Mouse (Mus musculus): Measurements from ENCODE around the gene Cplx1. TPM values are rescaled to one million over a fixed set of nuclear protein-coding genes. Genes with fewer than 3 reads are reported as not detected.
"Not testable (repeated sequence)": the region's sequence is repeated elsewhere in the genome, so short reads cannot be mapped to it uniquely, and the experiment has no call there.

The Cplx1 gene
- polyA plus RNA-seq, 1 experiment, result not detected

DNA sequence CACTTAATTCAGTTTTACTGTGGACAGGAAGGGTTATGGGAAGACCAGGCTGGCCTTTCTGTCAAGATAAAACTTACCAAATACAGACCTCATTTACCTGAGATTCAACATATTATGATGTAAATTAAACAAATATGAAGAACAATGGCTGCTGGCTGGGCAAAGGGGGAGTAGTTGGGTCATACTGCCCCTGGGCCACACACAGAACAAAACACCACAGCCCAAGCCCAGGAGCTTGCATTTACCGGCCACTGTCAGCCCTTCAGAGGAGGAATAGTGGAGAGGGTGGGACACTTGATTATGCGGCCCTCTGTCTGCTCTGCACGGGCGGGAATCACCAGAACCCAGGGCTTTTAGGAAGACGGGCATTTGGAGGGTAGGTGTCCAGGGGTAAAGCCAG, 30.9 kb downstream of the Cplx1 start:
- TF ChIP-seq POLR2A (IDR thresholded peaks at IDR 0.05; ENCODE audit: borderline replicate concordance, low read depth, low read length) (no peak), CTCF (IDR thresholded peaks at IDR 0.05; ENCODE audit: low read depth, low read length) (no peak)
- Histone ChIP-seq H3K4me1 (ENCODE audit: control insufficient read depth, insufficient read depth, low read length) (no peaks in the 10 kb centered on the region), H3K27ac (ENCODE audit: insufficient read depth, low read depth, low read length) (no peak overlapping the region), H3K4me3 (ENCODE audit: insufficient read depth, low read length) (no peak overlapping the region)

DNA sequence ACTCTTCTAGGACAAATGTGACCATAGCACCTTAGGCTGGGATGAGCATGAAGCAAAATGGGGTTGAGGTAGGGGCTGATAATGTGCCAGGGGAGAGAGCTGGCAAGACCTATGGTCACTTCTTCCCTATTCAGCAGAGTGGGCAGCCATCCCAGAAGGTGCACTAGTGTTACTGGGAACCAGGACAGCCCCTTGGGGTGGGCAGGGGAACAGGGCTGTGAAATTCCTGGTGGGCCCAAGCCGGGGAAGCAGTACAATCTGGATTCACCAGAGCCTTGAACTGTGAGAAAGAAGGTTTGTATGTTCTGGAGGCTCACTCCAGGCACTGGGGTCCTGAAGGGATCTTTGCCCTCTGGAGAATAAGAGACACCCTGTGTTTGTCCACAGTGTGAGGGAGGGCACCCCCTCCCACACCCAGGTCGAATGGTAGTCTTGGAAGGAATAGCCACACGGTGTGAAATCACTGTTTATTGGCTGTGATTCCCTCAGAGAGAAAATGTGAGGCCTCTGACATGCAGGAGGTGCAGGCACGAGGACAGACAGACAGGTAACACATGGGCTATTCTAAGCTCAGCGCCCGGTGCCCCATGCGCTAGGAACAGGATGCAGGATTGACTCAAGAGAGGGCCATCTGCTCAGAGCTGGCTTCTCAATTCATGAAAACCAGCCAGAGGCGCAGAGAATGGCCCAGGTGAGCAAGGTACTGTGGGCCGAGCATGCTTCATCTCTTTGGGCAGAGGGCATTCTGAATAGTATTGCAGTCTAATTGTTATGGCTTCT, 31.5 kb downstream of the Cplx1 start:
- Histone ChIP-seq H3K27ac (ENCODE audit: insufficient read depth, low read depth, low read length) (no peak overlapping the region), H3K4me3 (ENCODE audit: insufficient read depth, low read length) (no peak overlapping the region), H3K4me1 (ENCODE audit: control insufficient read depth, insufficient read depth, low read length) (no peaks in the 10 kb centered on the region)
- TF ChIP-seq POLR2A (IDR thresholded peaks at IDR 0.05; ENCODE audit: borderline replicate concordance, low read depth, low read length) (no peak), CTCF (IDR thresholded peaks at IDR 0.05; ENCODE audit: low read depth, low read length) (no peak)

DNA sequence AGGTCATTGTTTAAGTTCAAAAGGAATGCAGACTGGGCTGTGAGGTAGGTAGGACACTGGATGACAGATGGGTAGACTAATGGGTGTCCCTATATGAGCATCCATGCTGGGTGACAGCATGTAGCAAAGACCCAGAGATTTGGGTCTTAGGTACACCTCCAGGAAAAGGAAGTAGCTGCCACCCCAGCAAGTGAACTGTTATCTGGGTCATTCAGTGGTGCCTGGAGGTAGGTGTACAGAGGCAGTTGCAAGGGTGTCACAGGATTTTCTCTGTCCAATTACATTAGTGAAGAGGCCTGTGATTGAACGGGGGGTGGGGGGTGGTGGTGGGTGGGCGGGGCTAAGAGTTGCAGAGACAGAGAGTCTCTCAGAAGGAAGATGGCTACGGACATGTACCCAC, 33.2 kb downstream of the Cplx1 start:
- TF ChIP-seq CTCF (IDR thresholded peaks at IDR 0.05; ENCODE audit: low read depth, low read length) (no peak), POLR2A (IDR thresholded peaks at IDR 0.05; ENCODE audit: borderline replicate concordance, low read depth, low read length) (no peak)
- Histone ChIP-seq H3K4me1 (ENCODE audit: control insufficient read depth, insufficient read depth, low read length) (no peaks in the 10 kb centered on the region), H3K27ac (ENCODE audit: insufficient read depth, low read depth, low read length) (no peak overlapping the region), H3K4me3 (ENCODE audit: insufficient read depth, low read length) (no peak overlapping the region)

DNA sequence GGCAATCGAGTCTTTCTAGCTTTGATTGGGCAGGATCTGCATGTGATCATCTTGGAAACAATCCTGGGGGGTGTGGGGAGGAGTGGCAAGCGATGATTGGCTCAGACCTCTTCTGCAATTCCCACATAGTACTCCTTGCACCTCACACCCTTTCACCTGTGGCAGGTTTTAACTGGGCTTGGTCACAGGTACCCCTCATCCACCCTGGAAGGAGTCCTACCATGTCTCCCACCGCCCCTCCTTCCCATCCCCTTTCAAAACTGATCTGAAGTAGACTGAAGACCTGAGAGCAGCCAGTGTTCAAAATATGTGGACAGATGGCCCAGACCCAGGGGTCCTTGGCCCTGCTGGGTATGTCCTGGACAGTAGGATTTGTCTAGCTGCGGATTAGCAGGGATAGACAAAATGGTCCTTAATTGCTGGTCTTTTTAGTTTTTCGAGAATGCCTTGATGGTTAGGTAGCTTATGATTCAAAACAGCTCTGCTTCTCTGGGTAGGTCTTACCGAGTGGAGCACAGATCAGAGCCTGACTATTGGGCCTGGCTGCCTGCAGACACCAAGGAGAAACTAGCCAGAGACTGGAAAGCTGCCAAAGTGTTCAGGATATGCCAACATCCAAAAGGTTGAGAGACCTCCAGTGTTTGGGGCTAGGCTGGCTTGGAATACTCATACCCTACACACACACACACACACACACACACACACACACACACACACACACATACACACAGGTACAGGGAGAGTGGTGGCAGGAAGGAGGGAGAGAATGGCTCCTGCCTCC, 34.1 kb downstream of the Cplx1 start:
- Histone ChIP-seq H3K4me3 (ENCODE audit: insufficient read depth, low read length) (no peak overlapping the region), H3K4me1 (ENCODE audit: control insufficient read depth, insufficient read depth, low read length) (no peaks in the 10 kb centered on the region), H3K27ac (ENCODE audit: insufficient read depth, low read depth, low read length) (no peak overlapping the region)
- TF ChIP-seq CTCF (IDR thresholded peaks at IDR 0.05; ENCODE audit: low read depth, low read length) (no peak), POLR2A (IDR thresholded peaks at IDR 0.05; ENCODE audit: borderline replicate concordance, low read depth, low read length) (no peak)

DNA sequence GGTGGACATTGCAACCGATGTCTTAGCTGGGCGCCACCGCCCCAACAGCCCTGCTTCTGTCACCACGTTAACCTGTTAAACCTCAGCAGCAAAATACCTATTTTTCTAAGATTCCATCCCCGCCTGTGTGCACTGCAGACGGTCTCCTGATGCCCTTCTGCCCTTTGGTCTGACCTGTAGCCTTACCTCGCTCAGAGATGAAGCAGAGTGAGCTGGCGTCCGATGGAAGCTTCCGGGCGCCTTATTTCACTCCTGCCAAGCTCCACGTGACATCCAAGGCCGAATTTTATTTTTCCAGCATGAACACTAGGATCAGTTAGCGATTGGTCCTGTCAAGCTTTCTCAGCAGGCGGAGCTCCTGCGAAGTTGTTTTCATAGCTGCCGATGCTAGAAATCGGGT, 47.5 kb downstream of the Cplx1 start:
- Histone ChIP-seq H3K27ac (ENCODE audit: insufficient read depth, low read depth, low read length) (no peak overlapping the region), H3K4me3 (ENCODE audit: insufficient read depth, low read length) (no peak overlapping the region), H3K4me1 (ENCODE audit: control insufficient read depth, insufficient read depth, low read length) (peaks cover 5% of the 10 kb centered on the region)
- TF ChIP-seq CTCF (IDR thresholded peaks at IDR 0.05; ENCODE audit: low read depth, low read length), result no peak
- TF ChIP-seq POLR2A (IDR thresholded peaks at IDR 0.05; ENCODE audit: borderline replicate concordance, low read depth, low read length), result no peak

DNA sequence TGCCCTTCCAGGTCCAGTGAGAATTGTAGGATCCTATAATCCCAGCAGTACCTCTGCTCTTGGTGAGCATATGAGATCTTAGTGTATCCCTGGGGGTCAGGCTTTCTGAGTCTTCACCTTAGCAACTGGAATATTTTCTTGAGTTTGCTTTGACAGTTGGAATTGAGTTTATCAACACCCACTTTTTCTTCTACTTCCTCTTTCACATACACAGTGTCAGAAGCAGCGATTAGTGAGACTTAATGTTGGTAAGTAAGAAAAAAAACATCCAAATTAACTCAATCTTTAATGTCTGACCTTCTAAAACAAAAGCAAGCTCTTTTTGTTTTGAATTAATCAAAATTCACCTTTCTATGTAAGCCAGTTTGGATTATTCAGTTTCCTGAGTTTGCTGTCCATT, 48.3 kb downstream of the Cplx1 start:
- H3K4me1 ChIP-seq (ENCODE audit: control insufficient read depth, insufficient read depth, low read length), result peaks cover 5% of the 10 kb centered on the region
- TF ChIP-seq CTCF (IDR thresholded peaks at IDR 0.05; ENCODE audit: low read depth, low read length) (no peak), POLR2A (IDR thresholded peaks at IDR 0.05; ENCODE audit: borderline replicate concordance, low read depth, low read length) (no peak)
- no peak overlapping the region for H3K27ac ChIP-seq (ENCODE audit: insufficient read depth, low read depth, low read length)
- H3K4me3 ChIP-seq (ENCODE audit: insufficient read depth, low read length), result no peak overlapping the region

DNA sequence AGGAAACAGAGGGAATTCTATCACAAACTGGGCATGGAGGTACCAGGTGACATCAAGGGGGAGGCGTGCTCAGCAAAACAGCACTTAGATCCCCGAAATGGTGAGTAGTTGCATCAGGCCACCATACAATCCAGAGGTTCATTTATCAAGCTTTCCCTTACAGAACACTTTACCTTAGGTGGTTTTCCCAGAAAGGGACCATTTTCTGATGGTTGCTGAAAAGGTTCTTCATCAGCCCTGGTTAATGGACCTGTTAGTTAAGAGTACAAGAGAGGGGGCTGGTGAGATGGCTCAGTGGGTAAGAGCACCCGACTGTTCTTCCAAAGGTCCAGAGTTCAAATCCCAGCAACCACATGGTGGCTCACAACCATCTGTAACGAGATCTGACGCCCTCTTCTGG, 63.7 kb downstream of the Cplx1 start:
- H3K4me3 ChIP-seq (ENCODE audit: insufficient read depth, low read length); H3K27ac ChIP-seq (ENCODE audit: insufficient read depth, low read depth, low read length): not testable (repeated sequence)
- H3K4me1 ChIP-seq (ENCODE audit: control insufficient read depth, insufficient read depth, low read length), result peaks cover 15% of the 10 kb centered on the region

DNA sequence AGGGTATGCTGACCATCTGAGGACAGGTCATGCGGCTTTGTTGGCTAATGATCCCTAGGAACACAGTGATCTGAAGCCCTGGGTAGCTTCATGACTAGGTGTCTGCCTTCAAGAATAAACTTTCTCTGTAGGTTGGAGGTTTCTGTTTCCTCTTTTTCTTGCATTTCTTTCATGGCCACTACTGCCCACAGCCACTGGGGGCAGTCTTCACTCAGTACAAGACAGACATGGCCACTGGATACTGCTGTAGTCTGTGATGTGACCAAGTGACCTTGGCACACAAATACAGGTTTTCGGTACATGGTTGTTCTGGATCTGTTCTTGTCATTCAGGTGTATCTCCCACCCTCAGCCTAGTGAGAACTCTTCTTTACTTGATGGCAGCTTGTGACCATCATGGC, 64.6 kb downstream of the Cplx1 start:
- peaks cover 15% of the 10 kb centered on the region for H3K4me1 ChIP-seq (ENCODE audit: control insufficient read depth, insufficient read depth, low read length)
- H3K27ac ChIP-seq (ENCODE audit: insufficient read depth, low read depth, low read length), result no peak overlapping the region
- H3K4me3 ChIP-seq (ENCODE audit: insufficient read depth, low read length), result no peak overlapping the region
- TF ChIP-seq POLR2A (IDR thresholded peaks at IDR 0.05; ENCODE audit: borderline replicate concordance, low read depth, low read length) (no peak), CTCF (IDR thresholded peaks at IDR 0.05; ENCODE audit: low read depth, low read length) (peak; percentile 55)

DNA sequence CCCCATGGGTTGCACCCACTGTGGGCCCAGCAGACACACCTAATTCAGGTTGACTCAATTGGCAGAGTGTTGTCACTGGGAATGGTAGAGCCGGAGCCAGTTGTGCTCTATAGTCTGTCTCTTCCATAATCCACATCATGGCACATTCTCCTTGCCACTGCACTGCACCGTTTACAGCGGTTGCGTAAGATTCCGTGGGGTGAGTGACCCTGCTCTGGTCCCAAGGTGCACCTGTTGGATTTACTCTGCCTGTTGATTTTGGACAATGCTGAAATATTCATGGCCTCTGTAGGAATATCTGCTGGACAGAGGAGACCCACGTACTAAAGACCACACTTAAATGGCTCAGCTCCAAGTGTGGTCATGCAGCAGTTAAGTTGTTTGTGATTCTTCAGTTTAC, 66.8 kb downstream of the Cplx1 start:
- Histone ChIP-seq H3K4me1 (ENCODE audit: control insufficient read depth, insufficient read depth, low read length) (peaks cover 15% of the 10 kb centered on the region), H3K27ac (ENCODE audit: insufficient read depth, low read depth, low read length) (no peak overlapping the region), H3K4me3 (ENCODE audit: insufficient read depth, low read length) (no peak overlapping the region)
- TF ChIP-seq POLR2A (IDR thresholded peaks at IDR 0.05; ENCODE audit: borderline replicate concordance, low read depth, low read length) (no peak), CTCF (IDR thresholded peaks at IDR 0.05; ENCODE audit: low read depth, low read length) (no peak)

DNA sequence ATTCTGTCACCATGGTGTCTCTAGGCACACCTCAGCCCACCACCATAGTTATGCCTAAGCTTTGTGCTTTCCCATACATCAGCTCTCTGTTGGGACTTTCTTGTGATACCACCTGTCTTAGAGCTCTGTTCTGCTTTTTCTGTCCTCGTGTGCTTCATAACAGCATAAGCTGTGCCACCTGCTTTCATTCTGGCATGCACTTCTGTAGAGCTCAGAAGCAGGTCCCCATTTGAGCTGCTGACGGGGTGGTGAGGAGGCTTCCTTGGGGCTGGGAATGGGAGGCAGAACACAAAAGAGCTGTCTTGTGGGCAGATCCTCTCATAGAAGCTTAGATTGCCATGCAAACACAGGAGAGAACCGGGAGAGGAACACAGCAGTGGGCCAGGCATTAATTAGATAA, 73.8 kb downstream of the Cplx1 start:
- TF ChIP-seq CTCF (IDR thresholded peaks at IDR 0.05; ENCODE audit: low read depth, low read length) (no peak), POLR2A (IDR thresholded peaks at IDR 0.05; ENCODE audit: borderline replicate concordance, low read depth, low read length) (no peak)
- Histone ChIP-seq H3K4me1 (ENCODE audit: control insufficient read depth, insufficient read depth, low read length) (no peaks in the 10 kb centered on the region), H3K4me3 (ENCODE audit: insufficient read depth, low read length) (no peak overlapping the region), H3K27ac (ENCODE audit: insufficient read depth, low read depth, low read length) (no peak overlapping the region)
